Mouse (Mus musculus) lung, postnatal 0 days (tissue): Measurements from ENCODE around the gene Igsf21.

ENCODE experiments used
- CTCF ChIP-seq: IDR thresholded peaks from 2 replicates; pipeline ENCODE4 v1.5.1; 2016; ENCODE audit warnings: antibody characterized with exemption, mild to moderate bottlenecking
- EP300 ChIP-seq: IDR thresholded peaks from 2 replicates; pipeline ENCODE4 v1.6.1; 2016; ENCODE audit warnings: antibody characterized with exemption, mild to moderate bottlenecking, control low read depth

DNA sequence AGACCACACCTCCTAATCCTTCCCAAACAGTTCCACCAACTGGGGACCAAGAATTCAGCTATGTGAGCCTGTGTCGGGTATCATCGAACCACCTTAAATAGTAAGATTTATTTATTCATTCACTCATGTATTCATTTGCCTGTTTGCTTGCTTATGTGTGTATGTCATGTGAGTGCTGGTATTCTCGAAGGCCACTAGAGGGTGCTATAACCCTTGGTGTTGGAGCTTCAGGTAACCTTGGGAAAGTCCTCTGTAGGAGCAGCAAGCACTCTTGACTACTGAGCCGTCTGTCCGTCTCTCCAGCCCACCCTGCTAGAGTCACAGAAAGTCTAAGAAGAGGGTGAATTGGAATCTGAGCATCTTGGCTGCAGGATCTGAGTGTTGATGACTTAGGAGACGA, 103.4 kb downstream of the Igsf21 start:
- no peak for TF ChIP-seq EP300
- TF ChIP-seq CTCF = no peak
